Mouse (Mus musculus) heart, postnatal 10 days (tissue): ENCODE results near the gene Nectin2. TPM values are rescaled to one million over a fixed set of nuclear protein-coding genes. Genes with fewer than 3 reads are reported as not detected.

Source experiments
- DNase-seq, 2 experiments: peaks; one replicate each; pipeline ENCODE4 v3.0.0; 2021
- intact Hi-C: fragments of 180-260 bp; cut with DNase I; formaldehyde crosslinking; loops from one replicate; pipeline ENCODE4 v1.15.1; 2025
- total RNA-seq, 2 experiments: library from RNA; stranded (reverse); gene quantifications; 2 replicates each; pipeline ENCODE4 v1.2.3; 2021

The Nectin2 gene
- total RNA-seq, 2 experiments from 2014 or later: 43.1 to 45.2 TPM

DNA sequence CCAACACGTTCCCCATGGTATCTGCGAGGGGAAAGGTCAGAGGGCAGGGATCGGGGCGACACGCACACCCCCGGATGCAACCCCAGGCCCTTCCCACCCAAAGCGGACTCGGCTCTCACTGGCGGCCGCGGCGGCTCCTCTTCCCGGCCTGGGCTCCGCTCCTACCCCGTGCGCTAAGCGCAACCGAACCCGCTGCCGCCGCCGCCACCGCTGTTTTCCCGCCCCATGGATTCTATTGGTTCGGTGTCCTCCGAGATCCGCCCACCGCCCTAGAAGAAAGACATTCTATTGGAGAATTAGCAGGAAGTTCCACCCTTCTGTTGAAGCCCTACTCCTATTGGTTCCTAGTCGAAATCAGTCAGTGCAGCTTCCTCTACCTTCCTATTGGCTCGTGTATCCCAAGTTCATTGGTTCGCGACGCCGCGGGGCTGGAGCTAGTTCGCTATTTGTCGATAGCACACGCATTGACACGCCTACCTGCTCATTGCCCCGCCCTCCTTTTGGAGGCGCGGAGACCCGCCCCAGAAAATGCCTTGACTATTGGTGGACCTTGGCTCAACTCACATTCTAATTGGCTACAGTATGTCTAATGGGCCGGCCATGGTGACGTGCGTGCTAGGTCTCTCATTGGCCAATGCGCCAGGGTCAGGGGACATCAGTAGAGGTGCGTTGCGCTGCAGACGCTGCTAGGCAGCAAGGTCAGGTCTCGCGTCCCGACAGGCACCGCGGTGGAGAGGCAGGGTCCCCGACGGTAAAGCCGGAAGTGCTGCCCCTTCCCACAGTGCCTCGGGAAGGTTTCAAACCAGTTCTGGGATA, 34.8 kb downstream of the Nectin2 start, which contains the start of gene Tomm40:
Gene Tomm40, minus strand, starts transcription at position 200 of the 816 bp plus-strand sequence.
- DNase-seq: peak; percentile 99 to 100
- intact Hi-C loops: loop anchor here (2.0 kb wide), 1 partner anchor 33 kb away; no protein-coding TSS in a partner anchor

DNA sequence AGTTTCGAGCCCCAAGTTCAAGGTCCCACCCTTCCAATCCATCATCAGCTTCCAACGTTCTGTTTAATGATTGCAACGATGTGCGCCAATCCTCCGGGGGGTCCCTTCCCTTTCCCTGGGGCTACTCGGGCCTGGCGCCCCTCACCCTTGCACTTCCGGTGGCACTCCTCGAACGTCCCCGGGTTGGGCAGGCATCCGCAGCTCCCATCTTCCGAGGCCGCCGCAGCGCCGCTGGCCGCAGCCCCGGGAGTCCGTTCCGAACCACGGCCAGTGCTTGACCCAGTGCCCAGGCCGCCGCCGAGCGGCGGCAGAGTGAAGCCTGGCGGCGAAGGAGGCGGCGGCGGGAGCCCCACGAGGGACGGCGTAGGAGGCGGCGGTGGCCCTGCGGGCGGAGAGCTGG, 35.4 kb downstream of the Nectin2 start:
- intact Hi-C loops: no loop called here

DNA sequence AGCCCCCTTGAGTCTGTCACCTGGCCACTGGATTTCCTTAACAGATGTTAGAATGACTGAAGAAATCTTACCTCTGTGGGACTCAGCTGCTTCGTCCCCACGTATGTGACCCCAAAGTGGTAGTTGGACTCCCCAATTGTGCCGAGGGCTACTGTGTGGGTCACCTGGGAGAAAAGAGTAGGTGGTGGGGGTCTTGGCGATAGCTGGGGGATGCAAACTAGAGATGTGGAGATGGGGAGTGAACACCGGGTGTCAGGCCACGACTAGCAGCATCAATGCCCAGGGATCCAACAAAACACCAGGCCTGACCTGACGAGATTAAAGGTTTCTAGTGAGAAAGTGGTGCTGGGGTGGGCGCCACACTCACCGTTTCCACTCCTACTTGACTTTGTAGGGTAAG, 36.7 kb downstream of the Nectin2 start:
- no peak for DNase-seq
- intact Hi-C loops: loop anchor here (1.0 kb wide), 1 partner anchor 44 kb away; no protein-coding TSS in a partner anchor

More for the DNA sequence above, 35.4 kb downstream of the Nectin2 start:
- DNase-seq: no peak

DNA sequence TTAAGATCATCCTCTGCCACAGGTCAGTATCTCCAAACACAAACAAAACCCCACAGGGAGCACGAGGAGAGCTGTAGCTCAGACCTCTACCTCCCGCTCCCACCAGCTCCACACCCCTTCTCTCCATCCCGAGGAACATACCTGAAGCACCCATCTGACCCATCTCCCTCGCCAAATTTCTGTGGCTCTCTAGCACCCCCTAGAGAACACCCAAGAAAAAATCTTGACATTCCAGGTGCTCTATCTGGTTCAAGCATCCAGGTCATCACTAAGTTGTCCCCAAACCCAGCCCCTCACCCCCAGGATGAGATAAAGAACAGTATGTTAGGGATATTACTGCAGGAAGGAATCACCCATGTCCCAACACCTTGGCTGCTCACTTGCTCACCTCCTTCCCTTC, 37.1 kb downstream of the Nectin2 start:
- DNase-seq: peak in 1 of 2 experiments; percentile 48
- intact Hi-C loops: loop anchor here (1.0 kb wide), 1 partner anchor 44 kb away; no protein-coding TSS in a partner anchor

GRCm38 (mm10) chr7:19712414-19712813, 37.9 kb downstream of the Nectin2 start:
- DNase-seq: no peak
- intact Hi-C loops: no loop called here

DNA sequence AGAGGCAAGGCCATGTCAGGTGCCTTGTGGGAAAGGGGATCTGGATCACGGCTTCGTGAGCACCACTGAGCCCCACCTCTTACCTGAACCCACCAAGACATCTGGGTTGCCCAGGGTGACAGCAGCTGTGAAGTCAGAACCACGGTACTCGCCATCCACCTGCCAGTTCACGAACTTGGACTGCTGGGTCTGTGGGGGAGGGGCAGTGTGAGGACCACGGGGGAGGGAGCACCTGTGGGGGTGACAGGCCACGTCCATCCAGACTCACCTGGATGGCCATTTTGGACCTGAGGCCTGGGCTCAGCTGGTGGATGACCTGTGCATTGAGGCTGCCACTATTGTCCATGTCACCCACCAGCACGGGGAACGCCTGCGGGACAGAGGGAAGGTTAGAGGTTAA, 39.6 kb downstream of the Nectin2 start:
- intact Hi-C loops: no loop called here
- no peak for DNase-seq

DNA sequence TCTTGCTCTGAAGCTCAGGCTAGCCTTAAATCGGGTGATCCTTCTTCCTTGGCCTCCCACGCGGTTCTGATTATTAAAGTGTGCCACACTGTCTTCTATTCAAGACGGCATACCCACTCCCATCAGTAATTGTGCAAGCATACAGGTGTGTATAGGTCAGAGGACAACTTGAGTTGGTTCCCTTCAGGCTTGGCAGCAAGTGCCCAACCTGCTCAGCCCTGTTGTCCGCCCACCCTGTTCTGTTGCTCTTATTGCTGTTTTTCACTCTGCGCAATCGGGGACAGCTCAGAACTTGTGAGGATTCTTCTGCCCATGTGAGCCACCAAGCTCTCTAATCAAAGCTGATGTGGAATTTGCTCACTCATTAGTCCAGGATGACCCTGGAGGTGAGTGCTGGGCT, 45.0 kb downstream of the Nectin2 start:
- DNase-seq: no peak
- intact Hi-C loops: no loop called here

DNA sequence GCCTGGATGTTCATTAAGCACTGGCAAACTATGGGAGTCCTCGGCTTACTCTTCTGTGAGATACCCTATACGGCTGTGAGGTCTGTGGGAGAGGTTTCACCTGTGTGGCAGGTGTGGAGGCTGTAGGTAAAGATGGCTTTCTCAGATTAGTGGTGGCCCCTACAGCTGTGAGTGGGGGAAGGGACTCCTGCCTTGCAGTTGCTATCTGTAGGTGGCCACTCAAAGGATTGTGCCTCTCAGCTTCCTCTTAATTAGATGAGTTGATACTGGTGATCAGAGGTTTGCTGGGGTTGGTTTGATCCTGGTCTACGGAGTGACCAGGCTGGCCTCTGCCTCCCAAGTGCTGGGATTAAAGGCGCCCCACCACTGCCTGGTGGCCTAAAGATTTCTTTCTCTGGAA, 45.8 kb downstream of the Nectin2 start:
- DNase-seq: no peak
- intact Hi-C loops: no loop called here

DNA sequence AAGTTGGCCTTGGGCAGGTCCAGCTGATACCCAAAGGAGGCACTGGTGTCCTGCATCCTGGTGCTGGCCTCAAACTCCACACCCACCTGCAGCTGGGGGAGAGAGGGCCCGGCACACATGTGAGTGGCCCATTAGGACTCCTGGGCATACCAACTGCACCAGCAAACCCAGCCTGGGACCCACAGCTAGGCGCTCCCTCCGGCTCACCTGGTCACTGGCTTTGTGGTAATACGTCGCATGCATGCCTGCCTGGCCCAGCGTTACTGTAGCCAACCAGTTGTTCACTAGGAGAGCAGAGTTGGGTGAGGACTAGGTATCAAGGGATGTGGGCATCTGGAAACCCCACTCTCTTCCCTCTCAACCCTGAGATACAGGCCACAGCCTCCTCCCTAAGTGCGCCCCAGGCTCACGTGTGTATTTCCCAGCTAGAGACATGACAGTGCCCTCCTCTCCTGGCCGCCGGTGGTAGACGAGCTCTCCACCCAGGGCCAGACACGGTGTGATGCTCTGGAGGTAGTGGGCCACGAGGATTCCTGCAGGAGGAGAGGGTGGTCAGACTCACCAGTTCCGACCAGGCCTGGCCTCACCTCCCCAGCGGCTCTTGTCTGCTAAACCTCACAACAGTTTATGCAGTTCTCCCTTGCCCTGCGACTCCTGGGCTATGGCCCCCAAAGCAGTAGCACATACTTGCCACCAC, 47.3 kb downstream of the Nectin2 start:
- intact Hi-C loops: no loop called here
- no peak for DNase-seq

DNA sequence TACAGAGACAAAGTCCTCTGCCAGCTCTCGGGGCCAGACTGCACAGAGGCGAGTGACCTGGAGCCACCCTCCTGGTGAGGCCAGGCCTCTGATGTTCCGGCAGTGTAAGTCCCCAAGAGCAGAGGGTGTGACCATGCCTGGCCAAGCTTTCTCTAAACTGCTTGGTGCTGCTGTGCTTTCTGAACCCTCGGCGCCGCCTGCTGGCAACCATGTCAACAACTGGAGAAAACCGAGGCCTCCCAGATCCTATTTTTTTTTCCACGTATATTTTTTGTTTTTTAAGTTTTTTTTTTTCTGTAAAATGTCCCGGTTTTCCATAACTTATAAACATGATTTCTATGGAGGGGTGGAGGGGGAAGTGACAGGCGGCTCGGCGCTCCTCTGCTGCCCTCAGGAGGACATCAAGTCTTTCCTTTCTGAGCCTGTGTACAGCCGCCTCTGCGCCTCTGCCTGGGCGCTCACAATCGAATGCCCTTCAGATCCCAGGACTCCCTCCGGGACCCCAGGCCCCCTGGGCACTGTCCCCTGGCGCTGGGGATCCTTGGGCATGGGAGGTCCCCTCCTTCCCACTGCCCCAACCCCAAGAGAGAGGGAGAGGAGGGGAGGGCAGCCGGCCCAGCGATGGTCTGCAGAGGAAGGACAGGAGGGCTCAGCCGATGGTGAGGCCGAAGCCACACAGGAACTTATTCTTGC, 49.1 kb downstream of the Nectin2 start:
- peak; percentile 85 to 89 for DNase-seq
- intact Hi-C loops: loop anchor here (1.0 kb wide), 1 partner anchor 32 kb away; no protein-coding TSS in a partner anchor

- intact Hi-C loops: loop anchor here (1.0 kb wide), 1 partner anchor 31 kb away; no protein-coding TSS in a partner anchor
- DNase-seq: no peak
These were observed 49.8 kb downstream of the Nectin2 start for GRCm38 (mm10) chr7:19700299-19701068.

DNA sequence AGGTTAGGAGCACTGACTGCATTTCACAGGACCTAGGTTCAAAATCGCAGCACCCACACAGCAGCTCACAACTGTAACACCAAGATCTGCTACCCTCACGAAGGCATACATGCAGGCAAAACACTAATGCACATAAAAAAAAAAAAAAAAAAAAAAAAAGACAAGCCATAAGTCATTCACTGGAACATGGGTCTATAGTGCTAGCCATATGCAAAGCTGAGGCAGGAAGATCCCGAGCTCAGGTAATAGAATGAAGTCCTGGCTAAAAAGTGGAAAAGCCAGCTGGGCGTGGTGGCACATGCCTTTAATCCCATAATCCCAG, 50.5 kb downstream of the Nectin2 start:
- no peak for DNase-seq
- intact Hi-C loops: no loop called here

DNA sequence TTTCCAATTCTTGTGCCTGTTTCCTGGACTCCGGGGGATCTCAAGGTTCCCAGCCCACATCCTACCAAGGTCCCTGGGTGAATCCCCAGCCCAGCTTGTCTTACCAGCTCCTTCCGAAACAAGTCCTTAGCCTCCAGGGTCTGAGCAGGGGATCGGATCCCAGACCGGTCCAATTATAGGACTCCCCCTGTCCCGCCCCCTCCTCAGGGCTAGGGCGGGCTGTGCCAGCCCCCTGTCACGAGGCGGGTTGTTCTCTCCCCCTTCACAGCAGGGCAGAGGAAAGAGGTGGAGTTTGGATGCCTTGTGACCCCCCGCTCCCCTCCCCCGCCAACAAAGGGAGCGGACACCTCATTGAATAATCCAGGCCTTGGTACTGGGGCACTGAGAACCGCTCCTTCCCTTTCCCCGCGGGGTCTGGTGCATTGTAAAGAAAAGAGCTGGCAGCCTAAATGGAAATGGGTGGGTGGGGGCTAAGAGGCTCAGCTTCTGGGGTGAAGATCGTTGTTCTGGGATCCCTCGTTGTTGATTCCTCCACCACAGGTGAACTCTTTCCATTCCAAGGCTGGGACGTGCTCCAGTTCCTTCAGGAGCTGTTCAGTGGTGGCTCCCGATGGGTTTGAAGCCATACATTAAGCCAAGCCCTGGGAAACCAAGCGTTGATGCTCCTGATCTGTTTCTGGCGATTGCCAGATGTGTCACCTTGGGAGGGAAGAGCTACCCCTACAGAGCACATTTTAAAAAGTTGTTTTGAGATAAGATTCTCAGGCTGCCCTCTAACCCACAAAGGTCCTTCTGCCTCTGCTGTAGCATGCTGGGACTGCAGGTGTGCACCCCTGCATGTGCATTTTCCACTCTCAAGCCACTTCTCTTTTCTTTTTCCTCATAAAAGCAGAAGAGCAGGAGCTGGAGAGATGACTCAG, 51.1 kb downstream of the Nectin2 start, which contains the start of gene Apoe:
Gene Apoe, minus strand, starts transcription at position 282 of the 920 bp plus-strand sequence.
- peak; percentile 72 to 74 for DNase-seq
- intact Hi-C loops: no loop called here

GRCm38 (mm10) chr7:19697949-19698906, 52.1 kb downstream of the Nectin2 start:
- no peak for DNase-seq
- intact Hi-C loops: no loop called here

DNA sequence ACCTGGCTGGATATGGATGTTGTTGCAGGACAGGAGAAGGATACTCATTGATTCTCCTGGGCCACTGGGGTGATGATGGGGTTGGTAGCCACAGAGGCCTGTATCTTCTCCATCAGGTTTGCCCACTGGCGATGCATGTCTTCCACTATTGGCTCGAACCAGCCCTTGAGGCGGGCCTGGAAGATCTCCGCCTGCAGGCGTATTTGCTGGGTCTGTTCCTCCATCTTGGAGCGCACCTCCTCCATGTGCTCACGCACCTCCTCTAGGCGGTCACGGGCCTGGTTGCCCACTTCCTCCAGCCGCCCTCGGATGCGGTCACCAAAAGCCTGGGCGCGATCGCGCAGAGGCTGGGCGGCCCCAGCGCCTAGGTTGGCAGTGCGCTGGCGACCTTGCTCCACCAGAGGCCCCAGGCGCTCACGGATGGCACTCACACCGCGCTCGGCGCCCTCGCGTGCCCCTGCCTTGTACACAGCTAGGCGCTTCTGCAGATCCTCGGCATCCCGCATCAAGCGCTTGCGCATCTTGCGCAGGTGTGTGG, 53.9 kb downstream of the Nectin2 start:
- intact Hi-C loops: no loop called here
- DNase-seq: no peak

- no peak for DNase-seq
- intact Hi-C loops: no loop called here
These were observed 54.4 kb downstream of the Nectin2 start for GRCm38 (mm10) chr7:19695881-19696280.

GRCm38 (mm10) chr7:19695213-19695594, 55.1 kb downstream of the Nectin2 start:
- no peak for DNase-seq
- intact Hi-C loops: no loop called here
